23 mouse cellular contexts compared by ENCODE assay signal in the genomic region with DNA sequence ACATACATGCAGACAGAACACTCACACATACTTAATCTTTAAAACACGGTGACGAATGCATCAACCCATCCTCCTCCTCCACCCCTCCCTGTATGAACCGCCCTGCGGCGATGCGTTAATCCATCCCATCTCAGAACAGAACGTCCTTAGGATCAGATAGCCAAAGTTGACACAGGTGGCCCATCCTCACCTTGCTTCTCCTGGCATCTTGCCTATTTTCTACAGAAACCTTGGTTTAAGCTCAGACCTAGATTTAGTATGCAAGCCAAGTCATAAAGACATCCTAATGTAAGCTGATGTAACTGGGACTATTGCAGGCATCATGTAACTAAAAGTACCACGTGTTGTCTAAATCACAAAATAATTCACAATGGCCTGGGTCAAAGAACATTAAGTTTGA. TPM values are rescaled to one million over a fixed set of nuclear protein-coding genes. Genes with fewer than 3 reads are reported as not detected.
DNase-seq lines count a peak whose midpoint lies in the region; ATAC-seq and TF ChIP-seq lines count a peak whose summit lies in the region.
"Had no signal": no experiment of that assay in that cellular context is flagged by ENCODE, and none has a peak within 500 bp of the region (broad histone marks: within the 10 kb centered on the region; RNA-seq: fewer than 3 reads in every experiment).

No protein-coding gene starts in this region.

- peak overlapping the region; percentile 64 for H3K27ac ChIP-seq in testis, adult 2 months (ENCODE audit: control insufficient read depth, insufficient read depth, low read depth, low read length)
- no peak overlapping the region for H3K27ac ChIP-seq in hindbrain, embryonic 14.5 days

- peaks cover 5% of the 10 kb centered on the region; the same call in 1 of the 2 replicates for H3K4me1 ChIP-seq in testis, adult 2 months (ENCODE audit: control insufficient read depth, insufficient read depth, low read length)
- H3K4me1 ChIP-seq in hindbrain, embryonic 14.5 days (replicated peaks; ENCODE audit: control insufficient read depth, insufficient read depth, low read length), result no peaks in the 10 kb centered on the region

- no peaks in the 10 kb centered on the region for H3K27me3 ChIP-seq in testis, adult 2 months (ENCODE audit: control insufficient read depth, insufficient read depth, low read length)
- no peaks in the 10 kb centered on the region for H3K27me3 ChIP-seq in hindbrain, embryonic 14.5 days (ENCODE audit: control insufficient read depth, insufficient read depth, low read length)
- H3K27me3 ChIP-seq: CH12.LX, Patski had no signal

- H3K9me3 ChIP-seq in hindbrain, embryonic 14.5 days (ENCODE audit: control insufficient read depth, low read length), result no peaks in the 10 kb centered on the region
- H3K9me3 ChIP-seq: G1E had no signal

- no peak for TF ChIP-seq POLR2A in testis, adult 2 months (IDR thresholded peaks at IDR 0.05; ENCODE audit: control insufficient read depth, low read depth, low read length)

- 97% methylated on average over 8 of the region's 8 CpGs for WGBS in hindbrain, embryonic 14.5 days

- no peak overlapping the region for H3K4me2 ChIP-seq in hindbrain, embryonic 14.5 days (replicated peaks)

- no peak for ATAC-seq in hindbrain, embryonic 14.5 days (ENCODE audit: low FRiP score)
- ATAC-seq: activated CD4-positive, CD25-positive, alpha-beta regulatory T cell, adult 4 months; CD4-positive, CD25-positive, alpha-beta regulatory T cell, adult 4 months; Patski had no signal

- no peak overlapping the region for H3K9ac ChIP-seq in hindbrain, embryonic 14.5 days

- peak; percentile 82 for DNase-seq in heart, adult 11 months
- no peak for DNase-seq in heart, adult 8-10 months (ENCODE audit: low spot score)
- no peak for DNase-seq in testis, postnatal 14 days (ENCODE audit: low spot score)
- DNase-seq in fat pad, adult 2 months (ENCODE audit: extremely low read depth, low read depth, low spot score), result peak; percentile 85
- peak; percentile 65 for DNase-seq in gonadal fat pad, adult 2 months (ENCODE audit: low read depth)
- DNase-seq in hindbrain, embryonic 14.5 days (ENCODE audit: low spot score), result no peak
- no peak for DNase-seq in right cerebral cortex, postnatal 14 days
- DNase-seq: adrenal gland, adult 2 months; adrenal gland, adult 8-10 months; adrenal gland, postnatal 10 days; adrenal gland, postnatal 14 days; adrenal gland, postnatal 25 days; adrenal gland, postnatal 36 days; B cell, adult 2 months; cerebellum, adult 11 months; cerebellum, adult 11-12 months had no signal

- H3K36me3 ChIP-seq in testis, adult 2 months (ENCODE audit: control insufficient read depth, insufficient read depth, low read length), result no peaks in the 10 kb centered on the region
- peaks cover 63% of the 10 kb centered on the region for H3K36me3 ChIP-seq in hindbrain, embryonic 14.5 days (replicated peaks; ENCODE audit: control insufficient read depth, insufficient read depth)

- TF ChIP-seq CTCF in testis, adult 2 months (IDR thresholded peaks at IDR 0.05; ENCODE audit: control insufficient read depth, insufficient read depth, insufficient replicate concordance, low read depth, low read length), result no peak

- no peak overlapping the region for H3K4me3 ChIP-seq in testis, adult 2 months (ENCODE audit: control insufficient read depth, low read depth, low read length)
- H3K4me3 ChIP-seq in hindbrain, embryonic 14.5 days (replicated peaks; ENCODE audit: low read length), result no peak overlapping the region

RNA-seq across cellular contexts. Expression of a gene that starts 28.3 kb away (rescaled TPM):
- total RNA-seq in heart, adult 8-10 months (2022), result 10 to 100 TPM in 3 of 4 experiments, 1 to 10 TPM in 1; 9.4 to 12.7 (median 11.0) TPM
- polyA plus RNA-seq in testis, adult 2 months (2012; rRNA removed), result 16.2 and 16.6 TPM in 2 replicates
- 6.5 and 8.5 TPM in 2 replicates for polyA plus RNA-seq in gonadal fat pad, adult 2 months (2012; rRNA removed)
- polyA plus RNA-seq in hindbrain, embryonic 14.5 days (2014; fragmentation: Nextera tagmentation; extraction: Ambion mirVana), result 23.1 and 25.0 TPM in 2 replicates

RNA-seq across cellular contexts. Expression of a gene that starts 54.6 kb away (rescaled TPM):
- 1 to 10 TPM; 1.1 TPM for total RNA-seq in heart, adult 8-10 months (2022)
- 0.17 and 0.99 TPM in 2 replicates for polyA plus RNA-seq in testis, adult 2 months (2012; rRNA removed)
- 0.55 and 0.88 TPM in 2 replicates for polyA plus RNA-seq in gonadal fat pad, adult 2 months (2012; rRNA removed)
- not detected in 2 replicates for polyA plus RNA-seq in hindbrain, embryonic 14.5 days (2014; fragmentation: Nextera tagmentation; extraction: Ambion mirVana)
- polyA plus RNA-seq: activated CD4-positive, CD25-positive, alpha-beta regulatory T cell, adult 4 months; C2C12; CD4-positive, CD25-positive, alpha-beta regulatory T cell, adult 4 months; G1E had no signal

Comparison
In these comparisons a context has a peak if more than half of its experiments do, and no peak if none do; other contexts are left out.
1. DNase-seq: peak in heart, adult 11 months (single experiment), fat pad, adult 2 months (single experiment) and gonadal fat pad, adult 2 months (single experiment); none in heart, adult 8-10 months (single experiment), testis, postnatal 14 days (single experiment), hindbrain, embryonic 14.5 days (single experiment) and right cerebral cortex, postnatal 14 days (single experiment).